17 mouse cellular contexts compared by ENCODE assay signal in genomic region chr11:40592056-40592455, GRCm38 (mm10).
A peak's percentile ranks its signal among the peaks of the same experiment; 100 is the strongest.
DNase-seq lines count a peak whose midpoint lies in the region; ATAC-seq and TF ChIP-seq lines count a peak whose summit lies in the region.
"Had no signal": no experiment of that assay in that cellular context is flagged by ENCODE, and none has a peak within 500 bp of the region (broad histone marks: within the 10 kb centered on the region; RNA-seq: fewer than 3 reads in every experiment).

No protein-coding gene starts in this region.

- intact Hi-C loops in left cerebral cortex, postnatal 36 days (cut with DNase I) = loop anchor here (10.0 kb wide), 1 partner anchor 437 kb away; no protein-coding TSS in a partner anchor

- no peak for TF ChIP-seq CTCF in midbrain, postnatal 0 days (IDR thresholded peaks at IDR 0.05)

- WGBS in hindbrain, embryonic 15.5 days = 75% methylated on average over 4 of the region's 4 CpGs
- 83% methylated on average over 4 of the region's 4 CpGs for WGBS in hindbrain, embryonic 11.5 days
- 89% methylated on average over 4 of the region's 4 CpGs for WGBS in midbrain, postnatal 0 days
- 92% methylated on average over 4 of the region's 4 CpGs for WGBS in midbrain, embryonic 13.5 days

- H3K4me3 ChIP-seq in hindbrain, embryonic 15.5 days = no peak overlapping the region
- no peak overlapping the region for H3K4me3 ChIP-seq in hindbrain, embryonic 11.5 days (ENCODE audit: low read depth, low read length)
- H3K4me3 ChIP-seq in midbrain, postnatal 0 days (ENCODE audit: low read depth, low read length) = no peak overlapping the region
- no peak overlapping the region for H3K4me3 ChIP-seq in midbrain, embryonic 13.5 days (replicated peaks)
- no peak overlapping the region for H3K4me3 ChIP-seq in myocyte
- H3K4me3 ChIP-seq: hindbrain, embryonic 10.5 days; liver, embryonic 13.5 days; stomach, embryonic 15.5 days had no signal

- no peak overlapping the region for H3K4me2 ChIP-seq in hindbrain, embryonic 15.5 days
- no peak overlapping the region for H3K4me2 ChIP-seq in hindbrain, embryonic 11.5 days (replicated peaks; ENCODE audit: low read depth, low read length)
- no peak overlapping the region for H3K4me2 ChIP-seq in midbrain, postnatal 0 days (ENCODE audit: low read depth, low read length, poor library complexity, severe bottlenecking)
- H3K4me2 ChIP-seq in midbrain, embryonic 13.5 days (replicated peaks) = no peak overlapping the region
- H3K4me2 ChIP-seq in myocyte (ENCODE audit: low read depth) = peak overlapping the region; percentile 26
- H3K4me2 ChIP-seq: liver, embryonic 13.5 days; stomach, embryonic 15.5 days had no signal

- TF ChIP-seq POLR2A in myocyte (IDR thresholded peaks at IDR 0.05; ENCODE audit: insufficient read length, low read depth) = no peak

- H3K79me2 ChIP-seq in myocyte (ENCODE audit: control insufficient read depth, insufficient read depth) = no peaks in the 10 kb centered on the region

- no peak overlapping the region for H3ac ChIP-seq in myocyte (ENCODE audit: control insufficient read depth, insufficient read length)

- H3K27ac ChIP-seq in hindbrain, embryonic 15.5 days (replicated peaks) = no peak overlapping the region
- no peak overlapping the region for H3K27ac ChIP-seq in hindbrain, embryonic 11.5 days (ENCODE audit: low read depth, low read length)
- no peak overlapping the region for H3K27ac ChIP-seq in midbrain, postnatal 0 days (ENCODE audit: low read depth, low read length)
- H3K27ac ChIP-seq in midbrain, embryonic 13.5 days = no peak overlapping the region
- H3K27ac ChIP-seq: hindbrain, embryonic 10.5 days; liver, embryonic 13.5 days; stomach, embryonic 15.5 days had no signal

- no peaks in the 10 kb centered on the region for H3K36me3 ChIP-seq in hindbrain, embryonic 15.5 days
- H3K36me3 ChIP-seq in hindbrain, embryonic 11.5 days (ENCODE audit: control insufficient read depth, insufficient read depth, low read length) = no peaks in the 10 kb centered on the region
- no peaks in the 10 kb centered on the region for H3K36me3 ChIP-seq in midbrain, postnatal 0 days (ENCODE audit: insufficient read depth, low read length)
- H3K36me3 ChIP-seq in midbrain, embryonic 13.5 days = no peaks in the 10 kb centered on the region
- H3K36me3 ChIP-seq in myocyte (ENCODE audit: control insufficient read depth, insufficient read depth) = no peaks in the 10 kb centered on the region
- H3K36me3 ChIP-seq: hindbrain, embryonic 10.5 days; liver, embryonic 13.5 days; stomach, embryonic 15.5 days had no signal

- H3K9ac ChIP-seq in hindbrain, embryonic 15.5 days = no peak overlapping the region
- H3K9ac ChIP-seq in hindbrain, embryonic 11.5 days (ENCODE audit: low read depth, low read length) = no peak overlapping the region
- no peak overlapping the region for H3K9ac ChIP-seq in midbrain, postnatal 0 days (replicated peaks; ENCODE audit: low read length, poor library complexity, severe bottlenecking)
- H3K9ac ChIP-seq in midbrain, embryonic 13.5 days (replicated peaks) = no peak overlapping the region
- H3K9ac ChIP-seq: liver, embryonic 13.5 days; stomach, embryonic 15.5 days had no signal

- H3K27me3 ChIP-seq in hindbrain, embryonic 15.5 days = no peaks in the 10 kb centered on the region
- H3K27me3 ChIP-seq in hindbrain, embryonic 11.5 days (ENCODE audit: control insufficient read depth, insufficient read depth, low read length) = no peaks in the 10 kb centered on the region
- H3K27me3 ChIP-seq in midbrain, postnatal 0 days (ENCODE audit: insufficient read depth, low read length) = no peaks in the 10 kb centered on the region
- no peaks in the 10 kb centered on the region for H3K27me3 ChIP-seq in midbrain, embryonic 13.5 days
- H3K27me3 ChIP-seq in myocyte (ENCODE audit: control insufficient read depth, insufficient read depth, insufficient read length) = no peaks in the 10 kb centered on the region
- H3K27me3 ChIP-seq: liver, embryonic 13.5 days; stomach, embryonic 15.5 days had no signal

- no peaks in the 10 kb centered on the region for H3K9me3 ChIP-seq in hindbrain, embryonic 15.5 days
- H3K9me3 ChIP-seq in hindbrain, embryonic 11.5 days (ENCODE audit: control insufficient read depth, low read length) = no peaks in the 10 kb centered on the region
- H3K9me3 ChIP-seq in midbrain, postnatal 0 days (ENCODE audit: low read length) = no peaks in the 10 kb centered on the region
- no peaks in the 10 kb centered on the region for H3K9me3 ChIP-seq in midbrain, embryonic 13.5 days
- H3K9me3 ChIP-seq: hindbrain, embryonic 10.5 days; liver, embryonic 13.5 days; stomach, embryonic 15.5 days had no signal

- DNase-seq in cerebellum, postnatal 10 days = peak; percentile 88
- DNase-seq in cerebellum, adult 18-20 months = no peak
- DNase-seq in hindbrain, embryonic 11.5 days (ENCODE audit: low spot score) = no peak
- peak; percentile 43 for DNase-seq in midbrain, postnatal 0 days (ENCODE audit: low spot score)
- DNase-seq in left cerebral cortex, postnatal 36 days (ENCODE audit: low spot score in 2 of 2) = no peak
- DNase-seq: gastrocnemius, postnatal 10 days; kidney, adult 11 months; kidney, postnatal 10 days; liver, embryonic 13.5 days; midbrain, embryonic 14.5 days; thymus, adult 2 months had no signal

- H3K4me1 ChIP-seq in hindbrain, embryonic 15.5 days (replicated peaks) = no peaks in the 10 kb centered on the region
- H3K4me1 ChIP-seq in hindbrain, embryonic 11.5 days (replicated peaks; ENCODE audit: control insufficient read depth, insufficient read depth, low read length) = no peaks in the 10 kb centered on the region
- no peaks in the 10 kb centered on the region for H3K4me1 ChIP-seq in midbrain, postnatal 0 days (ENCODE audit: insufficient read depth, low read length)
- H3K4me1 ChIP-seq in midbrain, embryonic 13.5 days (replicated peaks) = peaks cover 3% of the 10 kb centered on the region
- H3K4me1 ChIP-seq: hindbrain, embryonic 10.5 days; liver, embryonic 13.5 days; stomach, embryonic 15.5 days had no signal

- ATAC-seq in hindbrain, embryonic 15.5 days (ENCODE audit: low FRiP score, low read depth) = peak; percentile 61; the same call in 1 of the 2 replicates
- ATAC-seq in hindbrain, embryonic 11.5 days (ENCODE audit: low FRiP score) = no peak
- ATAC-seq in midbrain, postnatal 0 days (ENCODE audit: low FRiP score) = no peak
- ATAC-seq in midbrain, embryonic 13.5 days = no peak
- ATAC-seq: activated CD4-positive, CD25-positive, alpha-beta regulatory T cell, adult 4 months had no signal

TF ChIP-seq in myocyte, 11 proteins besides CTCF, POLR2A, EP300 and RAD21:
- TF ChIP-seq REST (IDR thresholded peaks at IDR 0.05; ENCODE audit: insufficient read depth, insufficient read length) (no peak), MYOD1 (IDR thresholded peaks at IDR 0.05; ENCODE audit: control insufficient read depth in 1 of 3, insufficient read length in 2 of 3, low read depth in 2 of 3) (no peak), TCF3 (IDR thresholded peaks at IDR 0.05; ENCODE audit: insufficient read length, low read depth) (no peak), POLR2AphosphoS2 (IDR thresholded peaks at IDR 0.05; ENCODE audit: insufficient read length, low read depth) (no peak), TCF12 (IDR thresholded peaks at IDR 0.05; ENCODE audit: insufficient read depth, poor library complexity, severe bottlenecking) (no peak), USF1 (IDR thresholded peaks at IDR 0.05; ENCODE audit: low read depth) (no peak), E2F4 (IDR thresholded peaks at IDR 0.05; ENCODE audit: insufficient read depth) (no peak), MAX (IDR thresholded peaks at IDR 0.05; ENCODE audit: low read depth) (no peak)

Comparison
In these comparisons a context has a peak if more than half of its experiments do, and no peak if none do; other contexts are left out.
1. DNase-seq: peak in cerebellum, postnatal 10 days (2 of 2) and midbrain, postnatal 0 days (single experiment); none in cerebellum, adult 18-20 months (0 of 2), hindbrain, embryonic 11.5 days (single experiment) and left cerebral cortex, postnatal 36 days (0 of 2).